Mouse (Mus musculus) c-Kit-positive CD71-negative TER-119-negative erythroid progenitor cells, embryonic 14.5 days (primary cell): ENCODE results near the gene Wdr4.

Experiments
- DNase-seq: peaks from one replicate; pipeline ENCODE4 v3.0.0-alpha.2; 2013; ENCODE audit warnings: low read depth

The Wdr4 gene

GRCm38 (mm10) chr17:31445061-31445731 lies 74.6 kb downstream of the Wdr4 start:
- no peak for DNase-seq
